Mouse (Mus musculus) cerebellum, adult 2 months (tissue): Measurements from ENCODE around the gene Arl6ip5. TPM values are rescaled to one million over a fixed set of nuclear protein-coding genes. Genes with fewer than 3 reads are reported as not detected.

Experiments
- DNase-seq, 2 experiments: peaks; one replicate each; pipeline ENCODE4 v3.0.0; 2021
- H3K27ac ChIP-seq: fragments of 200-500 bp; 2 replicates; pipeline ENCODE4 v1.5.1; 2012; ENCODE audit warnings: low read length, control low read depth, inconsistent platforms; ENCODE audit not compliant: insufficient read depth
- H3K27me3 ChIP-seq: fragments of 200-500 bp; 2 replicates; pipeline ENCODE4 v1.6.1; 2012; ENCODE audit warnings: inconsistent platforms, mild to moderate bottlenecking, low read length, moderate library complexity; ENCODE audit not compliant: control insufficient read depth, insufficient read depth
- H3K4me1 ChIP-seq: fragments of 200-500 bp; 2 replicates; pipeline ENCODE4 v1.6.1; 2011; ENCODE audit warnings: low read length; ENCODE audit not compliant: control insufficient read depth, insufficient read depth
- H3K4me3 ChIP-seq: fragments of 200-500 bp; replicated peaks from 2 replicates; pipeline ENCODE3; 2011; ENCODE audit warnings: mild to moderate bottlenecking, low read depth, low read length, control low read depth; ENCODE audit not compliant: insufficient read depth
- CTCF ChIP-seq: fragments of 200-500 bp; IDR thresholded peaks from 2 replicates; pipeline ENCODE4 v1.5.1; 2011; ENCODE audit warnings: low read depth, mild to moderate bottlenecking, control low read depth, low read length, moderate library complexity, borderline replicate concordance; ENCODE audit not compliant: insufficient read depth
- POLR2A ChIP-seq: fragments of 200-500 bp; IDR thresholded peaks from 2 replicates; pipeline ENCODE4 v1.6.1; 2011; ENCODE audit warnings: low read length, control low read depth, borderline replicate concordance; ENCODE audit not compliant: insufficient read depth
- WGBS: fragments of 180-500 bp; shearing (Covaris S2); methylation state at CpG from one replicate; pipeline ENCODE4 v1.1.7; 2018; 5-methylcytosine and 5-hydroxymethylcytosine counted together
- polyA plus RNA-seq: library from polyadenylated mRNA; depleted of rRNA; stranded (reverse); fragments of >200 nt; gene quantifications from 2 replicates; pipeline ENCODE4 v1.2.3, GENCODE M21; 2012; rRNA removed

Gene Arl6ip5
- polyA plus RNA-seq, 1 experiment: 179 TPM

DNA sequence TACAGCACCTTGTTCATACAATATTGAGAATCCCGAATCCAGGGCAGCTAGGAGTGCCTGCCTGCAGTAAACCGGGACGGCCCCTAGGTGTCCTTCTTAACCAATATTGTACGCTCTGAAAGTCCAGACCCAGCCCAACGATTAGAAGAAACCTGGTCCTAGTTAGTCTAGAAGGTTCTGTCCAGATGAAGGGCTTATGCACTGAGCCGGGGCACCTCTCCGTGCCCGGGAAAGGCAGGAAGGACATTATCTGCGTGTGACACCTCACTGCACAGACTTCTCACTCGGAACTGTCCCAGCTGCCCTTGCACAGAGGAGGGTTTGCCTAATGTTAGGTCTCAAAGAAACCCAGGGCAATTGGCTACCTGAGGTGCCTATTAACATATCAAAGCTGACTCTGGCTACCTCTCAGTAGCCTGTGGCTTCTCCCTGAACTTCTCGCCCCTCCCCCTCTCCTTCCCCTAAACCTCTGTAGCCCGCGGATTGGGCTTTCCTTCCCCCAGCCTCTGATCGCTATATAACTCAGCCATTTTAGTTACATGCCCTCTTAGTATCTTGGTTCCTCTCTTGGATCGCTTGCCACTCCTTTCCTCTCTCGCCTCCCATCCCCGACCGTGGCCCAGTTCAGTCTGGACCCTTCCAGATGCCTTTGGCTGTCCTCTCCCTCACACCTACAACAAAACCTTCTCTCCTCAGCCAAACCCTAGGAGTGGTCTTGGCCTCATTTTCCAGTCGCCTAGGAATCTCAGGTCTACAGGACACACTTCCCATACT, 67.7 kb downstream of the Arl6ip5 start:
- H3K4me3 ChIP-seq: peak overlapping the region; percentile 46
- TF ChIP-seq CTCF (peak; percentile 86), POLR2A (no peak)
- no peak overlapping the region for H3K27ac ChIP-seq
- H3K4me1 ChIP-seq: peaks cover 3% of the 10 kb centered on the region; the same call in 1 of the 2 replicates
- H3K27me3 ChIP-seq: no peaks in the 10 kb centered on the region
- peak; percentile 72 to 79 for DNase-seq
- 5% methylated on average over 19 of the region's 19 CpGs for WGBS

DNA sequence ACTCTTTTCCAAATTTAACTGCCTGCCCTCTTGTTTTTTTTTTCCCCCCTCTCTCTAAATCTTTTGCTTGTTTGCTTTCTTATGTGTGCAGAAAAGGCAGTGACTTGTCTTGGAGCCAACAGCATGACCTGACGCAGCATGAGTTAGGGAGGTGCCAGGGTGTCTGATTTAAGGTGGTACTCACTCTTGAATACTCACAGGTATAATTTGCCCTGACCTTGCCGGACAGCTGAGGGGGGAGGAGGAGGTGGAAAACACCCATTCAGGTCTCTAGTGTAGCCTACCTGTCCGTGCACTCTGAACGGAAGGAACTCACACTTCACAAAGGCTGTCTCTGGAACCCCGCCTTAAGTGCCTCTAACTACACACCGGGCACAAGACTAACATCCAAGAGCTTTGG, 68.4 kb downstream of the Arl6ip5 start:
- Histone ChIP-seq H3K27ac (no peak overlapping the region), H3K27me3 (no peaks in the 10 kb centered on the region), H3K4me1 (peaks cover 3% of the 10 kb centered on the region; the same call in 1 of the 2 replicates), H3K4me3 (no peak overlapping the region)
- 62% methylated on average over 6 of the region's 6 CpGs for WGBS
- no peak for DNase-seq
- TF ChIP-seq CTCF (no peak), POLR2A (no peak)

Other genes with a start within 250 kb of the Arl6ip5 start
- 0.13 and 0.54 TPM in 2 replicates for gene Fam19a4, start 150.3 kb upstream of the Arl6ip5 start, polyA plus RNA-seq
- 20.7 and 21.8 TPM in 2 replicates for gene Eogt, start 61.5 kb upstream of the Arl6ip5 start, polyA plus RNA-seq
- gene Tmf1, start 31.6 kb upstream of the Arl6ip5 start, polyA plus RNA-seq: 13.4 and 14.2 TPM in 2 replicates
- gene Uba3, start 5.0 kb upstream of the Arl6ip5 start, polyA plus RNA-seq: 79.1 and 80.4 TPM in 2 replicates
- 0.06 and 0.08 TPM in 2 replicates for gene Lmod3, start 42.1 kb downstream of the Arl6ip5 start, polyA plus RNA-seq